Mouse (Mus musculus) regulatory T cell (primary cell): Measurements from ENCODE around the gene Irf2bp2.
"Not testable (repeated sequence)": the region's sequence is repeated elsewhere in the genome, so short reads cannot be mapped to it uniquely, and the experiment has no call there.

Experiments used
- in situ Hi-C: fragments of 300-600 bp; cut with MboI, MseI; formaldehyde crosslinking; loops from one replicate; pipeline ENCODE4 v1.15.1; 2025; ENCODE audit warnings: high pct_unique_total_duplicates

The Irf2bp2 gene

GRCm38 (mm10) chr8:126602641-126603040 lies 8.9 kb upstream of the Irf2bp2 start:
- in situ Hi-C loops: no loop called here

- in situ Hi-C loops: no loop called here
These were observed 7.5 kb upstream of the Irf2bp2 start for GRCm38 (mm10) chr8:126601325-126601724.

- in situ Hi-C loops: no loop called here
These were observed 7.0 kb upstream of the Irf2bp2 start for GRCm38 (mm10) chr8:126600816-126601243.

GRCm38 (mm10) chr8:126600388-126600787 lies 6.6 kb upstream of the Irf2bp2 start:
- in situ Hi-C loops: not testable (repeated sequence)

GRCm38 (mm10) chr8:126599297-126599696 lies 5.5 kb upstream of the Irf2bp2 start:
- in situ Hi-C loops: no loop called here

- in situ Hi-C loops: no loop called here
These were observed 4.4 kb upstream of the Irf2bp2 start for GRCm38 (mm10) chr8:126598218-126598617.

- in situ Hi-C loops: no loop called here
These were observed 2.9 kb upstream of the Irf2bp2 start for GRCm38 (mm10) chr8:126596721-126597120.

- in situ Hi-C loops: no loop called here
These were observed 2.4 kb upstream of the Irf2bp2 start for GRCm38 (mm10) chr8:126596097-126596634.

- in situ Hi-C loops: no loop called here
These were observed 1.6 kb upstream of the Irf2bp2 start for GRCm38 (mm10) chr8:126595204-126596061.

- in situ Hi-C loops: no loop called here
These were observed 755 bp upstream of the Irf2bp2 start for GRCm38 (mm10) chr8:126594481-126595000.

GRCm38 (mm10) chr8:126592771-126593571 lies 815 bp downstream of the Irf2bp2 start:
- in situ Hi-C loops: no loop called here

GRCm38 (mm10) chr8:126592381-126592770 lies 1.4 kb downstream of the Irf2bp2 start:
- in situ Hi-C loops: no loop called here

- in situ Hi-C loops: no loop called here
These were observed 1.9 kb downstream of the Irf2bp2 start for GRCm38 (mm10) chr8:126591821-126592268.

GRCm38 (mm10) chr8:126591141-126591820 lies 2.5 kb downstream of the Irf2bp2 start:
- in situ Hi-C loops: no loop called here

GRCm38 (mm10) chr8:126590599-126590998 lies 3.2 kb downstream of the Irf2bp2 start:
- in situ Hi-C loops: no loop called here

GRCm38 (mm10) chr8:126590024-126590529 lies 3.7 kb downstream of the Irf2bp2 start:
- in situ Hi-C loops: no loop called here

- in situ Hi-C loops: loop anchor here (10.0 kb wide), 1 partner anchor 255 kb away; no protein-coding TSS in a partner anchor
These were observed 4.2 kb downstream of the Irf2bp2 start for GRCm38 (mm10) chr8:126589507-126590023.

- in situ Hi-C loops: loop anchor here (10.0 kb wide), 1 partner anchor 256 kb away; no protein-coding TSS in a partner anchor
These were observed 4.9 kb downstream of the Irf2bp2 start for GRCm38 (mm10) chr8:126588636-126589506.

- in situ Hi-C loops: loop anchor here (10.0 kb wide), 1 partner anchor 257 kb away; no protein-coding TSS in a partner anchor
These were observed 5.8 kb downstream of the Irf2bp2 start for GRCm38 (mm10) chr8:126587836-126588503.
